Mouse (Mus musculus) heart, adult 18-20 months (tissue): ENCODE results near the gene Slc41a3. TPM values are rescaled to one million over a fixed set of nuclear protein-coding genes. Genes with fewer than 3 reads are reported as not detected.

ENCODE experiments used
- DNase-seq, 2 experiments: peaks; one replicate each; pipeline ENCODE4 v3.0.0; 2021 to 2022; ENCODE audit warnings: mixed read lengths in 1 of 2
- long read RNA-seq, 2 experiments: library from polyadenylated mRNA; stranded (forward); transcript quantifications; one replicate each; pipeline ENCODE4 v2.0.0; 2021
- total RNA-seq, 2 experiments: library from RNA; stranded (reverse); gene quantifications; 2 replicates each; pipeline ENCODE4 v1.2.3; 2021

Gene Slc41a3
- total RNA-seq = 100 to 1,000 TPM; 127 to 149 TPM
- long read RNA-seq, experiment 1, transcript Slc41a3-201 (10 exons, 2,324 nt) = major isoform, 121 of 196 reads
- long read RNA-seq, experiment 1, partial matches to known transcripts = 29 of 196 reads
- long read RNA-seq, experiment 1, other reads (novel, unspliced or antisense) = 43 of 196 reads
- long read RNA-seq, experiment 2, transcript Slc41a3-201 (10 exons, 2,324 nt) = major isoform, 63 of 103 reads
- long read RNA-seq, experiment 2, partial matches to known transcripts = 24 of 103 reads
- long read RNA-seq, experiment 2, other reads (novel, unspliced or antisense) = 15 of 103 reads

DNA sequence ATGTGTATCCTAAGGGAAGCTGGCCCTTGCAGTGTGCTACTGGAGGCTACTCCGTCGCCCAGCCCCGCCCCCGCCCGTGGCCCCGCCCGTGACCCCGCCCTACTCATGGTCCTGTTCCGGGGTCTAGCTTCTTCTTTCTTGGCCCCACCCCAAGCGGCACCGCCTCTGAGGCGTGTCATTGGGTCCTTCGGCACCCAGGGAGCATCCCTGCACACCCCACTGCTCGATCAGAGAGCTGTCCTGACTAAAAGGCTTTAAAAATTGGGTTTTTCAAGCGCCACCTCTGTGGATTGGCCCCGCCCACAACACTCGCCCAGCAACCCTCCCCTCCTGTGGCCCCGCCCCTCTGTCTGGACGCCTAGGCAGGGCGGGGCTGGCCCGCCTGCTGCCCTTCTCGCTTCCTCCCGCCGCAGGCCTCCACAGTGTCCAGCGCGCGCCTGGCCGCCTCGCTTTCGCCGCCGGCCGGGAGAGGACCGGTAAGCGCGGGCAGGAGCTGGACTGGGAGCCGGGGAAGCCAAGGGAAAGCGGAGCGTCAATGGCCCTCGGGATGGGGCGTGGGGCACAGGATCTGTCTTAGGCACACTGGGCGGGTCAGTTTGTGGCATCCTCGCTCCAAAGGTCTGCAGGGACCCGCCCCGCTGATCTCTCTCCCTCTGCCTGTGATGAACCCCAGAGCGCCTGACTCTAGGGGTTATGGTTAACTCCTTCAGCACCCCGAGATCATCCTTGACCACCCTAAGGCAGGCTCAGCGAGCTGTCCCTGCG, at the start of gene Slc41a3:
Slc41a3 (plus strand) TSS at position 193 of the 765 bp plus-strand sequence.
- peak; percentile 95 to 97 for DNase-seq

- DNase-seq = peak in 1 of 2 experiments; percentile 65
Measured at GRCm38 (mm10) chr6:90556534-90557058, 47.9 kb upstream of the Slc41a3 start.

DNA sequence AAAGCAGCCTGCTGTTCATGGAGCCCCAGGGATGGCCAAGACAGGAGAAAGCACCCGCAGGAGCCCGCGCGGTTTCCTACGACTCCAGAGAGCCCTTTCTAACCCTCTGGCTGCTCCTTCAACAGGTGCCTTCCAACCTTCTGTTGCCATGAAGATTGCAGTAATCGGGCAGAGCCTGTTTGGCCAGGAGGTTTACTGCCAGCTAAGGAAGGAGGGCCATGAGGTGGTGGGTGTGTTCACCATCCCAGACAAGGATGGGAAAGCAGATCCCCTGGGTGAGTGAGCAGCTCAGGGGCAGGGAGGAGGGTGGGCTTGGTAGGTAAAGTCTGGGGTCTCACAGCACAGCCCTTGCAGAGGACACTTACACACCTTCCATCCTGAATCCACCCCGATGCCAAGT, 47.4 kb upstream of the Slc41a3 start:
- no peak for DNase-seq

DNA sequence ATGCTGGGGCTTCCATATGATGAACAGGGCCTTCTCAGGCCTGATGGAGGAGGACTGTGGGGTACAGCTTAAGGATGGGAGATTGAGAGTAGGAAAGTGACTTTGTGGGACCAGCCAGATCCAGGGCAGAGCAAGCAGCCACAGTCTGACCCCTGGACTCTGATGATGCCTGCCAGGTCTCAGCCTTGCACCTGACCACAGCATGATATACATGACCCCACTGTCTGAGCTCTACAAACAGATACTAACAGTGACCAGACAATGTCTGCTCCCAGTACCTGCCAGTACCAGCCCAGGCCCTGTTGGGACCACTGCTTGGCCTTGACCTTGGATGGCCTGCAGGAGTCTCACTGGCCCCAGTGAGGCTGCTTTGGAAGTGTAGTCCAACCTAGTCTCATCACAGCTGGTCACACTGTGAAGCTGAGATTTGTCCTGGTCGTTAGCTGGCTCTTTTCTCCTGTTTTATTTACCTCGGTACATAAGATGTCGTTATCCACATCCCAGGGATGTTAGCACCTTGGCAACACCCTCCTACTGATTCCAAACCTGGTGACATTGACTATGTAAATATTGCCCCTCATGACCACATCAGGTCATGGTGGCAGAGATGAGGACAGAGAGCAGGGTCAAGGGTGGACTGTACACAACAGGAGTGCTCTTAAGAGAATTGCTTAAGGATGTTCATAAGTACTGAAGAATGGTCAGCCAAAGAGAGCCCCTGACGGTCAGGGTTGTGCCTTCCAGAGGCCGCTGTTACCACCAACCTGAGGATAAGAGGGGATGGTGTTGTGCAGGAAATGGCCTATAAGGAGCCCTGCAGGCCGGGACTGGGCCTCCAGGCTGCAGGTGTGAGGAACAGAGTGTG, 46.5 kb upstream of the Slc41a3 start:
- no peak for DNase-seq

GRCm38 (mm10) chr6:90560390-90561058, 44.0 kb upstream of the Slc41a3 start:
- no peak for DNase-seq

DNA sequence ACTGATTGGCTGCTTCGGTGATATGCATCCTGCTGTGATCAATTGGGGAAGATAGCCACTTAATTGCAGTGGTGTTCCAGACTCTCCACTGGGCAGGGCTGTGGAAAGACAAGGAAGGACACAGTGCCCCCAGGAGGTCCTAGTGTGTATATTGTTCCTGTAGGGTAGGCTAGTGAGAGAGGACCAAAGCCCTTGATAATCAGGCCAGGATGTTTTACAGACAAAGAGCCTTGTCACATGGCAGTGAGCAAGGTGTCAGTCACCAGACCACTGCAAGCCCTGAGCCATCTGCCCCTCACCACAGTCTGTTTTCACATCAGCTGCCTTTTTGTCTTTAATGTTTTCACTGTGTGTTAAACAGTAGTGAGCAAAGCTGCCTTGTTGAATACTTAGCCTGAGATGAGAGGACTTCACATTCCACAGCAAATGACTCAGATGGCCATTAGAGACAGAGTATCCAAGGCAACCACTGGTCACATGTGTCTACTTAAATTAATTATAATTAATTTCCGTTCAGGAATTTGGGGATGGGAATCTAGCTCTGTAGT, 43.2 kb upstream of the Slc41a3 start:
- DNase-seq = no peak

DNA sequence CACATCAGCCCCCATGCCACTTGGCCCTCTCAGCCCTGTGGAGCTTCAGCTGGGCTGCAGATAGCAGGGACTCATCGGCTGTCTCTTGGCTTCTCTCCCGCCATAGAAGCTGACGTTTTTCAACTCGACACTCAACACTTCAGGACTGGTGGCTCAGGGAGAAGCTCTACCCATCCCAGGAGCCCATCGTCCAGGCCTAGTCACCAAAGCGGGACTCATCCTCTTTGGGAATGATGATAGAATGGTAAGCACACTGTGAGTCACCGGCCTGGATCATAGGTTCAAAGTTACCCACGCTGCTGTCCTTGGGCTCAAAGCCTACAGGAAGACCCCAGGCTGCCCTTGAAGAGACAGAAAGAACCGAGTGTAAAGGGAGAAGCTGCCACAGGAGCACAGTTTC, 40.3 kb upstream of the Slc41a3 start:
- DNase-seq = no peak

- DNase-seq = no peak
Measured at GRCm38 (mm10) chr6:90565357-90566215, 38.9 kb upstream of the Slc41a3 start.

GRCm38 (mm10) chr6:90567486-90567885, 37.0 kb upstream of the Slc41a3 start:
- no peak for DNase-seq

- no peak for DNase-seq
Measured at GRCm38 (mm10) chr6:90567928-90568327, 36.6 kb upstream of the Slc41a3 start.

GRCm38 (mm10) chr6:90568721-90569120, 35.8 kb upstream of the Slc41a3 start:
- no peak for DNase-seq

DNA sequence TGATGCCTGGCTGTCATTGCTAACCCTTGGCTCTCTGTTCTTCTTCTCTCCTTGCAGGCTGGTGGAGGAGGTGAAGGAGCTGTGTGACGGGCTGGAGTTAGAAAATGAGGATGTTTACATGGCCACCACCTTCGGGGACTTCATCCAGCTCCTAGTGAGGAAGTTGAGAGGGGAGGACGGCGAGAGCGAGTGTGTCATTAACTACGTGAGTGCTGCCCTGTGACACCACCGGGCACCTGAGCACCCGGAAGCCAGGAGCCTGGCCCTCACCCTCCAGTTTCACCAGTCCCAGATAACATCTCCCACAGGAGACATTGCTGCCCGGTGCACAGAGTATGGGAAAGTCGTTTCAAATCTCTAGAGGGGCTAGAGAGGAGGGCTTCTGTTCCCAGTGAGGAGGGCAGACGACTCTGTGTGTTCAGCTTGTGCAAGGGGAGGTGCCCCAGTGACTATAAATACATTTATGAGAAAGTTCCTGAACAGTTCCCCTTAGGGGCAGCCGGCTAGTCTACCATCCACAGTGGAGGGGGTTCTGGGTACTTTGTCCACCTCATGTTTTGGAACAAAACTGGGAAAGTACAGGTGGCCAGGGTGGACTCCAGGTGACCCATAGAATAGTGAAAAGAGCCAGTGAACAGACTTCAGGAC, 34.7 kb upstream of the Slc41a3 start:
- DNase-seq = no peak

DNA sequence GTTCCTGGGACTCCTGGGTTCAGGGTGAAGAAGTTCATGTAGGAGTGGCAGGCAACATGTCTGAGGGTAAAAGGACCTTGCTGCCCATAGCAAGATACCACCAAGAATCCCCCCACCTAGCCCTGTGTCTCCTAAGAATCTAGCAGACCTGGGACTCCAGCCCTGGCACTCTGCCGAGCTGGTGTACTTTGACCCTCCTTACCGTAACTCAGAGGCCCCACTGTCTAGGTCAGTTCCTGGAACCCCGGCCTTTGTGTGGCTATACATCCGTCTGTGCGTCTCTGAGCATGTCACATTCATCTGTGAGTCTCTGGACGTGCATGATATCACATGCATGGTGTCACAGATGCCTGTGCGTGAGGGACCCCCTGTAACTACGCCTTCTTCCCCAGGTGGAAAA, 34.1 kb upstream of the Slc41a3 start:
- DNase-seq = no peak

DNA sequence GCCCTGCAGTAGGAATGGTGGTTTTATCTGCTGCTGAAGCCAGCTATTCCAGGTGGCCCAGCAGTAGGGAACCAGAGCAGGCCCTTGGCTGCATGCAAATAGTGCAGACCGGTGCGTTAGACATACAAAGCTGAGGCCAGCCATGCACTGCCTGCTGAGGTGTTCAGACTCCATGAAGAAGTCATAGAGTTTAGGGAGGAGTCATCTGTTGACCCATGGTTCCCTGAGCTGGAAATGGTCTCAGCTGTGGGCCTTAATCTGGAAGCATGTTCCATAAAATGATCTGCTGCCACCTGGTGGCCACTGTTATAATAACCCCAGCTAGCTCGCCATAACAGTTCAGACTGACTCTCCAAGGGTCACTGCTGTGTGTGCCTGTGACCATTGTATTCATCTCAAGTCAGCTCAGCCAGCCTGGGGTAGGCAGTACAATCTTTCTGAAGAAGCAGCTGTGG, 29.2 kb upstream of the Slc41a3 start:
- peak; percentile 64 to 90 for DNase-seq

DNA sequence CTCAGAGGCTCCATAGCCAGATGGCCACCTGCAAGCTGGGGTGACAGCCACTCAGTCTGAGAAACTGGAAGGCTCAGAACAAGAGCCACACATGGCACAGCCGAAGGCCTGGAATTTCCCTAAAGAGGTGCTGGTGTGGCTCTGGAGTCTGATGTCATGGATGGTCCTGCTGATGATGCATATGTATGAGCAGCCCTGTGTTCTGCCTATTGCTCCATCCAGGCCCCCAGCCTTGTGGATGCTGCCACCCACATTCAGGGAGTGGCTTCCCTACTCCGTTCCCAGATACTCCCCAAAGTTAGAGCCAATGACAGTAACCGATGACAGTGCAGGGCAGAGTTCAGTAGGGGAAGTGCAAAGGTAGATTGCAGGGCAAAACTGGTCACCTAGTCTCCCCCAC, 26.4 kb upstream of the Slc41a3 start:
- no peak for DNase-seq

GRCm38 (mm10) chr6:90582331-90582730, 22.2 kb upstream of the Slc41a3 start:
- no peak for DNase-seq

GRCm38 (mm10) chr6:90588113-90588512, 16.4 kb upstream of the Slc41a3 start:
- DNase-seq = no peak

GRCm38 (mm10) chr6:90590707-90591106, 13.8 kb upstream of the Slc41a3 start:
- no peak for DNase-seq

DNA sequence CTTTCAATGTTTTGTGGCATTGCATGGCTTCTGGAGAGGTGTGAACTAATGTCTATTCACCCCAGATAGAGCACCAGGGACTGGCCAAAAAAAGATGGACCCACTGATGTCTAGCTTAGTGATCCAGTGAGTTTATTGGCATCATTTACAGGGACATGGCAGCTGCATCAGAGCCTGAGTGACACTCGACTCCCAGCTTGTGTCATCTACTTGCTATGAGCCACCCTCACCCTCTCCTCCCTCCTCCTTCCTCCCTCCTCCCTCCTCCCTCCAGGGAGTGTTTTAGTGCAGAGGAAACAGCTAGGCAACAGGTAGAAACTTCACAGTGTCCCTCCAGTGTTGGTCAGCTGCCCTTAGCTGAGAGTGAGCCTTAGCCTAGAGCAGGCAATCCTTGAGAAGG, 9.6 kb upstream of the Slc41a3 start:
- no peak for DNase-seq

DNA sequence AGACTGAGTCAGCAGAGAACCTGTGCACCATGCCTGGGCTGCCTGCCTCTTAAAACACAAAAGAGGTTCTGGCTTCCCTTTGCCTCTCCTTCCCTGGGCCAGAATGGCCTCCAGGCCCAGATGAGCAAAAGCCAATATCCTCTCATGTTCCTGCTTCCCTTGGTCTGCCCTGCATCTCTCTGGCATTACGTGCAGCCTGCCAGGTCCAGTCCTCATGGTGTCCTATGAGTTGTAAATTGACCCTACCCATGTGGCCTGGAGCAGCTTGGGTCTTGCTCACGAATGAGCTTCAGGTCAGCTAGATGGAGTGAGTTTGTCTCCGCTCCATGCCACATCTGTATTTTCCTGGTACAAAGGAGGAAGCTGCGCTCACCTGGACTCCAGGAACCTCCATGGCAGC, 7.5 kb upstream of the Slc41a3 start:
- no peak for DNase-seq
